Mouse (Mus musculus) heart, adult 2 months (tissue): ENCODE data around the gene Tirap. TPM values are rescaled to one million over a fixed set of nuclear protein-coding genes. Genes with fewer than 3 reads are reported as not detected.

Experiments
- DNase-seq, 2 experiments: peaks; one replicate each; pipeline ENCODE4 v3.0.0; 2021
- H3K27ac ChIP-seq: fragments of 200-600 bp; 2 replicates; pipeline ENCODE4 v1.8.1; 2022
- H3K27me3 ChIP-seq: fragments of 200-500 bp; 2 replicates; pipeline ENCODE4 v1.6.1; 2012; ENCODE audit warnings: mild to moderate bottlenecking, low read length, inconsistent platforms, mixed read lengths; ENCODE audit not compliant: control insufficient read depth, insufficient read depth
- H3K36me3 ChIP-seq: fragments of 200-500 bp; 2 replicates; pipeline ENCODE4 v1.6.1; 2012; ENCODE audit warnings: low read length, inconsistent platforms; ENCODE audit not compliant: control insufficient read depth, insufficient read depth
- H3K4me1 ChIP-seq: fragments of 200-500 bp; 2 replicates; pipeline ENCODE4 v1.6.1; 2011; ENCODE audit warnings: low read length; ENCODE audit not compliant: control insufficient read depth, insufficient read depth
- H3K4me3 ChIP-seq: fragments of 200-600 bp; 2 replicates; pipeline ENCODE4 v1.8.1; 2022
- H3K79me2 ChIP-seq: fragments of 200-500 bp; replicated peaks from 2 replicates; pipeline ENCODE4 v1.6.1; 2012; ENCODE audit warnings: mild to moderate bottlenecking, inconsistent platforms, low read length, moderate library complexity, mixed read lengths; ENCODE audit not compliant: control insufficient read depth, insufficient read depth
- H3K9ac ChIP-seq: fragments of 200-500 bp; 2 replicates; pipeline ENCODE4 v1.6.1; 2012; ENCODE audit warnings: low read depth, mild to moderate bottlenecking, control low read depth, inconsistent platforms, low read length, mixed read lengths
- CTCF ChIP-seq: fragments of 200-600 bp; IDR thresholded peaks from 2 replicates; pipeline ENCODE4 v1.8.1; 2022; ENCODE audit warnings: antibody characterized with exemption, mild to moderate bottlenecking, moderate library complexity
- EP300 ChIP-seq: fragments of 200-500 bp; IDR thresholded peaks from 2 replicates; pipeline ENCODE4 v1.6.1; 2011; ENCODE audit warnings: low read depth, low read length, control low read depth; ENCODE audit not compliant: insufficient read depth
- POLR2A ChIP-seq: fragments of 200-500 bp; IDR thresholded peaks from 2 replicates; pipeline ENCODE4 v1.6.1; 2011; ENCODE audit warnings: mild to moderate bottlenecking, low read depth, low read length, control low read depth; ENCODE audit not compliant: insufficient read depth
- WGBS: fragments of 180-500 bp; shearing (Covaris S2); methylation state at CpG from one replicate; pipeline ENCODE4 v1.1.7; 2018; 5-methylcytosine and 5-hydroxymethylcytosine counted together
- intact Hi-C: fragments of 180-260 bp; cut with DNase I; formaldehyde crosslinking; loops from one replicate; pipeline ENCODE4 v1.15.1; 2025
- polyA plus RNA-seq: library from polyadenylated mRNA; depleted of rRNA; stranded (reverse); fragments of >200 nt; gene quantifications from 2 replicates; pipeline ENCODE4 v1.2.3, GENCODE M21; 2012
- total RNA-seq, 2 experiments: library from RNA; stranded (reverse); gene quantifications; 2 replicates each; pipeline ENCODE4 v1.2.3; 2021

Gene Tirap
- total and polyA plus RNA-seq, 3 experiments: 4.9 to 9.5 (median 6.5) TPM

DNA sequence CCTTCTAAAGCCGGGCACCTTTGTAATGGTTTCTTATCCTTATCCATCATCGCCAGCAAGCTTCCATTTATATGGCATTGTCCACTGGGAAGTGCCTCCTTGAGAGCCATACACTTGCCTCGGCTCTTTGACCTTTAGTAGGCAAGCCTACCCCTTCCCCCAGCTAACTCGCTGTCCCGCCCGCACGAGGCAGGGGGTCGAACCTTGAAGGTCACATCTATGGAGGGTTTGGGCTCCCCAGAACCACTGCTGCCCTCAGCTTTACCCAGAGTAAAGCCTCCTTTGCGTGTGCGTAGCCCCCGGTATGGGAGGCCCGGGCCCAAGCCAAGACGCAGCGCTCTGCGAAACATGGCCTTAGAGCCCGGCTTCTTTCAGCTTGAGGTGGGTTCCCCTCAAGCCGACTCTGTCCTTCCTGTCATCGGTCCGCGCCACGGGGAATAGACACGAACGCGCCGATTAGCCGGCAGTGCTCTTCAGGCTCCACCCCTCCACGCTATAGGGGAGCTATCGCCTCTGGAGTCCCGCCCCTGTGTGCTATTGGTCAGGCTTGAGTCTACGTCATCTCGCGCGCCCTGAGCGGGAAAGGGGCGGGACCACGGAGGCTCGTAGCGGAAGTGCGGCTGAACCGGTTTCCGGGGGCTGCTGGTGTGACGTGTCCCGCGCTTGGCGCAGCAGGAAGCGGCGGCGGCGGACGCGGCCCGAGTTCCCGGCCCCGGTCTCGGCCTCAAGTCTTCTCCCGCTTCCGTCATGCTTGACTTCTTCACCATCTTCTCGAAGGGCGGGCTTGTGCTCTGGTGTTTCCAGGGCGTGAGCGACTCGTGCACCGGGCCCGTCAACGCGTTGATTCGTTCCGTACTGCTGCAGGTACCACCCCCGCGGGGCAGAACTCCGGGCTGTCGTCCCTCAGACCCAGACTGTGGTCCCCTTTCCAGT is 10.7 kb upstream of the Tirap start, which contains the start of gene Foxred1:
Gene Foxred1 (minus strand): TSS at position 514 of the 933 bp plus-strand sequence.
- Histone ChIP-seq H3K27me3 (no peaks in the 10 kb centered on the region), H3K4me3 (peak within 1 kb of the TSS; percentile 93), H3K27ac (peak within 1 kb of the TSS; percentile 98), H3K9ac (peak within 1 kb of the TSS; percentile 93), H3K36me3 (no peaks in the 10 kb centered on the region; the same call in 1 of the 2 replicates), H3K4me1 (peaks cover 2% of the 10 kb centered on the region), H3K79me2 (no peaks in the 10 kb centered on the region)
- intact Hi-C loops: loop anchor here (1.0 to 5.0 kb wide), 3 partner anchors 11 to 56 kb away; partner anchors contain the start of genes Dcps, Fam118b, Rpusd4 and Srpr
- peak; percentile 98 to 99 for DNase-seq
- WGBS: 1% methylated on average over 71 of the region's 72 CpGs
- TF ChIP-seq POLR2A: peak; percentile 97
- no peak for TF ChIP-seq EP300

DNA sequence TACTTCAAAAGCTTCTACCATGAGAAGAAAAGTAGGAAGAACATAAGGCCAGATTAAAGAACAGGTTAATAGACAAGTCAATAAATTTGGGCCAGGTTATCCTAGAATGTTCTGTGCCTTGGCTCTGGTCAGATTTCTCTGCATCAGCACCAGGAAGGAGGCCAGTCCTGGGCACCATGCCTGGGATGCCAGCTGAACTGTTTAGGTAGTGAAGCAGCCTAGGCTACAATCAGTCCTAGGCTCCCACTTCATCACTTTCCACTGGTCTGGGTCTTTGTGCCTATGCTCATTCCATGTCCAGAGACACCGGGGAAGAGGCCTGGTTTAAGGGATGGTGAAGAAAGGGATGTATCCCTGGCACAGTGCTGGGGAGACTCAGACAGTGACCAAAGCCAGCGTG is 4.3 kb upstream of the Tirap start:
- H3K4me1 ChIP-seq: peaks cover 4% of the 10 kb centered on the region
- no peaks in the 10 kb centered on the region for H3K36me3 ChIP-seq
- no peaks in the 10 kb centered on the region for H3K27me3 ChIP-seq
- no peak for TF ChIP-seq CTCF
- intact Hi-C loops: loop anchor here (10.0 kb wide), 2 partner anchors 220 to 360 kb away; partner anchors contain the start of gene Cdon
- H3K9ac ChIP-seq: no peak overlapping the region
- DNase-seq: no peak
- whole genome bisulfite sequencing: 100% methylated on average over 2 of the region's 2 CpGs
- no peak overlapping the region for H3K27ac ChIP-seq
- no peaks in the 10 kb centered on the region for H3K79me2 ChIP-seq
- no peak overlapping the region for H3K4me3 ChIP-seq

GRCm38 (mm10) chr9:35203536-35203935 is 3.4 kb upstream of the Tirap start:
- TF ChIP-seq CTCF (no peak), EP300 (no peak), POLR2A (no peak)
- no peak for DNase-seq
- H3K9ac ChIP-seq: no peak overlapping the region
- 36% methylated on average over 3 of the region's 3 CpGs for WGBS
- no peak overlapping the region for H3K27ac ChIP-seq
- intact Hi-C loops: loop anchor here (10.0 kb wide), 2 partner anchors 221 to 361 kb away; partner anchors contain the start of gene Cdon
- peaks cover 4% of the 10 kb centered on the region for H3K4me1 ChIP-seq
- H3K79me2 ChIP-seq: no peaks in the 10 kb centered on the region
- H3K36me3 ChIP-seq: no peaks in the 10 kb centered on the region
- no peaks in the 10 kb centered on the region for H3K27me3 ChIP-seq
- H3K4me3 ChIP-seq: no peak overlapping the region

DNA sequence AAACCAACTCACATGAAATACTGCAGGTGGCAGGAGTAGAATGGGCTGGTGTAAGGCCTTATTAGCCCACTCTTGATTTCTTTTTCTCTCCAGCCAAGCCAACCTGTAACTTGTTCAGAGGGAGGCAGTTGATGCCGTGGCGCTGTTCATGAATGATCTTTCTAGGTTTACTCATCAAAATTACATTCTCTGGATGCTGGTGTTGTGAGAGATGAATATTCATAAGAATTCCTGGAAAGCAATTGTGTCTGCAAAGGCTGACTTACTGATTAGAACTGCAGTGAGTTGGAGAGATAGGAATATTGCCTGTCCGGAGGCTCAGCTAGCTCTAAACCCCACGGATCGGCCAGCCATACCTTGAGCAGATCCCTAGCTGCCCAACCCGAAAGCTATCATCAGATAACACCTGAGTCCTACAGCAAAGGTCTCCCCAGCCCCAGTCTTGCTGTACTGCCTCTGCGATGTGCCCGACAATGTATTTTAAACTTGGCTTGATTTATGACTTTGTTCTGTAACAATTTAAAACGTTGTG is 504 bp upstream of the Tirap start:
- H3K27me3 ChIP-seq: no peaks in the 10 kb centered on the region
- H3K4me1 ChIP-seq: peaks cover 4% of the 10 kb centered on the region
- H3K9ac ChIP-seq: no peak overlapping the region; the same call in 1 of the 2 replicates
- 60% methylated on average over 9 of the region's 9 CpGs for WGBS
- intact Hi-C loops: loop anchor here (1.0 to 10.0 kb wide), 3 partner anchors 10 to 364 kb away; partner anchors contain the start of gene Cdon
- TF ChIP-seq CTCF: no peak
- TF ChIP-seq POLR2A: no peak
- peak overlapping the region; percentile 83 for H3K27ac ChIP-seq
- H3K36me3 ChIP-seq: no peaks in the 10 kb centered on the region
- DNase-seq: no peak
- peak overlapping the region; percentile 60 for H3K4me3 ChIP-seq
- no peaks in the 10 kb centered on the region for H3K79me2 ChIP-seq

DNA sequence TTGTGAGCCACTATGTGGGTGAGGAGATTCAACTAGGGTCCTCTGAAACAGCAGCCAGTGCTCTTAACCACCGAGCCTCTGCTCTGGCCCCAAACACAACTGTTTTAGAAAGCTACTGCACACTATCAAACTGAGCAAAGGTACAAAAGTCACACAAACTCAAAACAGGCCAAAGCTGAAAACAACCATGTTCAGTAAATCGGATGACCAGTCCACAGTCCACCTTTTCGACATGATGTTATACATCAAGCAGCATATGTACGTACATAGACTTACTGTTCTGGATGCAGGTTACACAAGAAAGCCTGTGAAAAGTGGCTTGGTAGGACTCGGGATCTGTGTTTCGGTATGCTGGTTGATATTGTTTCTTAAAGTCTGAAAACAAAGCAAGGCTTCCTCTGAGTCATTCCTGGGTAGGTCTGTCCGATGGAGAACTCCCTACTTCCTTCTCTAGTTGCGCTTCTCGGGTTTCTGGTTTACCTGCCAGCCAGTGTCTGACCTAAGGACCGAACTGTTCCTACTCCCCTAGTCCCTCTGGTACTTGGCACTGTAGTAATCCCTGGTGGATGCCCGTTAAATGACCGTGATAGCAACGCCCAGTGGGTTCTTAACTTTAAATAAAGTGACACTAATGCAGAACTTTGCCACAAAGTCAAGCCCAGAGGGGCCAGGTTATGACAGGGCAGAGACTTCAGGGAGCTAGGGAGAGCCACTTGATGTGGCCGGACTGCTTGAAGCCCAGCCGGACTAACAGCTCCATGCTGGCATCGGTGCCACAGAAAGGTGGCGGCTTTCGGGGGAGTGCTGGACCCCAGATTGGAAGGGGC is 933 bp downstream of the Tirap start:
- WGBS: 21% methylated on average over 18 of the region's 18 CpGs
- Histone ChIP-seq H3K79me2 (no peaks in the 10 kb centered on the region), H3K4me1 (peaks cover 4% of the 10 kb centered on the region)

More for the DNA sequence above, 933 bp downstream of the Tirap start:
- Histone ChIP-seq H3K27me3 (no peaks in the 10 kb centered on the region), H3K27ac (peak overlapping the region; percentile 83), H3K9ac (peak overlapping the region; percentile 90), H3K36me3 (no peaks in the 10 kb centered on the region), H3K4me3 (peak overlapping the region; percentile 60)
- TF ChIP-seq EP300 (no peak), CTCF (no peak), POLR2A (no peak)
- intact Hi-C loops: loop anchor here (2.0 kb wide), 1 partner anchor 22 kb away; the partner anchor contains the start of gene Dcps
- DNase-seq: no peak
